Mouse (Mus musculus): ENCODE results near the gene Ccdc159. TPM values are rescaled to one million over a fixed set of nuclear protein-coding genes. Genes with fewer than 3 reads are reported as not detected.

Gene Ccdc159
- total RNA-seq, 1 experiment, result 1.9 TPM

GRCm38 (mm10) chr9:21961366-21961980, 34.2 kb downstream of the Ccdc159 start:
- H3K9ac ChIP-seq (ENCODE audit: insufficient read depth, low read depth, low read length, poor library complexity, severe bottlenecking), result peak overlapping the region; percentile 31; the same call in 1 of the 2 replicates
- H3K9me3 ChIP-seq (ENCODE audit: control insufficient read depth, insufficient read depth, low read depth, low read length), result no peaks in the 10 kb centered on the region
- peak overlapping the region; percentile 54 to 68 for H3K4me3 ChIP-seq (ENCODE audit: insufficient read depth in 1 of 2, low read depth in 1 of 2, low read length in 2 of 2, poor library complexity in 1 of 2, severe bottlenecking in 1 of 2)
- H3K27ac ChIP-seq (ENCODE audit: insufficient read depth, low read depth, low read length, poor library complexity, severe bottlenecking), result no peak overlapping the region
- H3K36me3 ChIP-seq (ENCODE audit: control insufficient read depth, insufficient read depth, low read length, poor library complexity, severe bottlenecking), result no peaks in the 10 kb centered on the region; the same call in 1 of the 2 replicates
- TF ChIP-seq HCFC1 (IDR thresholded peaks at IDR 0.05; ENCODE audit: borderline replicate concordance, insufficient read depth, low read length) (no peak), CHD2 (IDR thresholded peaks at IDR 0.05; ENCODE audit: low read depth, low read length) (no peak), MAFK (IDR thresholded peaks at IDR 0.05; ENCODE audit: insufficient read depth, low read depth, low read length) (no peak), ZNF384 (IDR thresholded peaks at IDR 0.05; ENCODE audit: low read depth, low read length) (no peak), ZC3H11A (IDR thresholded peaks at IDR 0.05; ENCODE audit: borderline replicate concordance, low read depth, low read length) (no peak)
- in situ Hi-C loops (cut with MboI; ENCODE audit: low sequenced_read_pairs in 2 of 2, unreplicated experiment in 2 of 2), result no loop called here
- H3K4me1 ChIP-seq (ENCODE audit: control insufficient read depth in 2 of 2, insufficient read depth in 2 of 2, low read length in 2 of 2, poor library complexity in 1 of 2), result peaks cover 0 to 9% of the 10 kb centered on the region in 2 experiments; a peak in 2 of 4 replicates
- DNase-seq (ENCODE audit: low read depth, low spot score), result no peak

GRCm38 (mm10) chr9:21962010-21962409, 34.7 kb downstream of the Ccdc159 start:
- in situ Hi-C loops (cut with MboI; ENCODE audit: low sequenced_read_pairs in 2 of 2, unreplicated experiment in 2 of 2), result no loop called here

GRCm38 (mm10) chr9:21962416-21963059, 35.3 kb downstream of the Ccdc159 start:
- DNase-seq (ENCODE audit: low read depth, low spot score), result peak; percentile 56
- Histone ChIP-seq H3K9me3 (ENCODE audit: control insufficient read depth, insufficient read depth, low read depth, low read length) (no peaks in the 10 kb centered on the region), H3K4me1 (ENCODE audit: control insufficient read depth in 2 of 2, insufficient read depth in 2 of 2, low read length in 2 of 2, poor library complexity in 1 of 2) (peaks cover 0 to 9% of the 10 kb centered on the region in 2 experiments; a peak in 2 of 4 replicates), H3K36me3 (ENCODE audit: control insufficient read depth, insufficient read depth, low read length, poor library complexity, severe bottlenecking) (no peaks in the 10 kb centered on the region; the same call in 1 of the 2 replicates), H3K27ac (ENCODE audit: insufficient read depth, low read depth, low read length, poor library complexity, severe bottlenecking) (no peak overlapping the region), H3K4me3 (ENCODE audit: insufficient read depth in 1 of 2, low read depth in 1 of 2, low read length in 2 of 2, poor library complexity in 1 of 2, severe bottlenecking in 1 of 2) (peak overlapping the region; percentile 54 to 68), H3K9ac (ENCODE audit: insufficient read depth, low read depth, low read length, poor library complexity, severe bottlenecking) (peak overlapping the region; percentile 42; the same call in 1 of the 2 replicates)
- TF ChIP-seq ZNF384 (IDR thresholded peaks at IDR 0.05; ENCODE audit: low read depth, low read length) (no peak), MAFK (IDR thresholded peaks at IDR 0.05; ENCODE audit: insufficient read depth, low read depth, low read length) (no peak)
- in situ Hi-C loops (cut with MboI; ENCODE audit: low sequenced_read_pairs in 2 of 2, unreplicated experiment in 2 of 2), result no loop called here

More at GRCm38 (mm10) chr9:21962010-21962409, 34.7 kb downstream of the Ccdc159 start:
- H3K4me1 ChIP-seq (ENCODE audit: control insufficient read depth in 2 of 2, insufficient read depth in 2 of 2, low read length in 2 of 2, poor library complexity in 1 of 2), result peaks cover 0 to 9% of the 10 kb centered on the region in 2 experiments; a peak in 2 of 4 replicates
- no peak overlapping the region for H3K27ac ChIP-seq (ENCODE audit: insufficient read depth, low read depth, low read length, poor library complexity, severe bottlenecking)
- peak overlapping the region; percentile 42 for H3K9ac ChIP-seq (ENCODE audit: insufficient read depth, low read depth, low read length, poor library complexity, severe bottlenecking)
- peak overlapping the region; percentile 54 to 68 for H3K4me3 ChIP-seq (ENCODE audit: insufficient read depth in 1 of 2, low read depth in 1 of 2, low read length in 2 of 2, poor library complexity in 1 of 2, severe bottlenecking in 1 of 2)
- no peaks in the 10 kb centered on the region; the same call in 1 of the 2 replicates for H3K36me3 ChIP-seq (ENCODE audit: control insufficient read depth, insufficient read depth, low read length, poor library complexity, severe bottlenecking)
- no peak for DNase-seq (ENCODE audit: low read depth, low spot score)
- TF ChIP-seq MAFK (IDR thresholded peaks at IDR 0.05; ENCODE audit: insufficient read depth, low read depth, low read length), result no peak
- no peak for TF ChIP-seq CHD2 (IDR thresholded peaks at IDR 0.05; ENCODE audit: low read depth, low read length)
- no peak for TF ChIP-seq ZC3H11A (IDR thresholded peaks at IDR 0.05; ENCODE audit: borderline replicate concordance, low read depth, low read length)
- TF ChIP-seq ZNF384 (IDR thresholded peaks at IDR 0.05; ENCODE audit: low read depth, low read length), result no peak
- TF ChIP-seq HCFC1 (IDR thresholded peaks at IDR 0.05; ENCODE audit: borderline replicate concordance, insufficient read depth, low read length), result no peak
- no peaks in the 10 kb centered on the region for H3K9me3 ChIP-seq (ENCODE audit: control insufficient read depth, insufficient read depth, low read depth, low read length)

- peaks cover 0 to 7% of the 10 kb centered on the region in 2 experiments; a peak in 2 of 4 replicates for H3K4me1 ChIP-seq (ENCODE audit: control insufficient read depth in 2 of 2, insufficient read depth in 2 of 2, low read length in 2 of 2, poor library complexity in 1 of 2)
- H3K27ac ChIP-seq (ENCODE audit: insufficient read depth, low read depth, low read length, poor library complexity, severe bottlenecking), result no peak within 1 kb of the TSS
- peak within 1 kb of the TSS; percentile 54 to 68 for H3K4me3 ChIP-seq (ENCODE audit: insufficient read depth in 1 of 2, low read depth in 1 of 2, low read length in 2 of 2, poor library complexity in 1 of 2, severe bottlenecking in 1 of 2)
- no peak for TF ChIP-seq HCFC1 (IDR thresholded peaks at IDR 0.05; ENCODE audit: borderline replicate concordance, insufficient read depth, low read length)
- no peak for DNase-seq (ENCODE audit: low read depth, low spot score)
- peak within 1 kb of the TSS; percentile 42; the same call in 1 of the 2 replicates for H3K9ac ChIP-seq (ENCODE audit: insufficient read depth, low read depth, low read length, poor library complexity, severe bottlenecking)
- H3K36me3 ChIP-seq (ENCODE audit: control insufficient read depth, insufficient read depth, low read length, poor library complexity, severe bottlenecking), result no peaks in the 10 kb centered on the region
- in situ Hi-C loops (cut with MboI; ENCODE audit: low sequenced_read_pairs in 2 of 2, unreplicated experiment in 2 of 2), result no loop called here
- no peaks in the 10 kb centered on the region for H3K9me3 ChIP-seq (ENCODE audit: control insufficient read depth, insufficient read depth, low read depth, low read length)
Measured at GRCm38 (mm10) chr9:21963417-21963816, 36.1 kb downstream of the Ccdc159 start, which contains the start of gene Epor. Gene Epor, minus strand, starts transcription at chr9:21963506.
